Mouse (Mus musculus): ENCODE measurements around the gene Rbm47.

Rbm47 gene

GRCm38 (mm10) chr5:66070350-66070749, 102.6 kb downstream of the Rbm47 start:
- in situ Hi-C loops (cut with MboI; ENCODE audit: low sequenced_read_pairs): no loop called here

DNA sequence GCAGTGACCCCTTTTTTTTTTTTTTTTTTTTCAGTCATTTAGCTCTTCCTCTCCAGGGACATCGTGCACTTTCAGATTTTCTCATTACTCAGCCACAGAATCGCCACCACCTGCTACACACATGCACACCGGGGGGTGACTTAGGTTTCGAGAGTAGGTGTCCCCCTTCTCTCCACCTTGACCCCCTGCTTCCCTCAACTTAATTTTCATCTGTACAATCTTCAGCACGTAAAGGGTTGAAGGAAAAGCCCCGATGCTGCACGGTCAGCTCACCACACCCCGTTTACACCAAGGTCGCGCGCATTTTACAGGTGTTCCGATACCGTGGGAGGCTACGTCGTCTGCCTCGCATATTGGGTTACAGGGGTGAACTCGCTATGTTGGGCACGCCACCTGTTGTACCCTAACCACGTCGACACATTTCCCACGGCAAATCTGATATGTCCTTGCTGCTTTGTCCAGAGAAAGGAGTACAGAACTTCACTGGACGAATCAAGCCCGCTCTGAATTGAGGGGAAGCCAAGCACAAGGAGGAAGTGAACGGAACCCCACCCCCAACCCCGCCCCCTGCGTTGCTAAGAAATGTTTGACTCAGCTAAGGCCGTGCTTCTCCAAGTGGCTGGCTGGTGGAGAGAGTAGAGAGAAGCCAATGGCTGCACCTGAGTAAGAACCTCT, 103.3 kb downstream of the Rbm47 start:
- in situ Hi-C loops (cut with MboI; ENCODE audit: low sequenced_read_pairs): no loop called here

DNA sequence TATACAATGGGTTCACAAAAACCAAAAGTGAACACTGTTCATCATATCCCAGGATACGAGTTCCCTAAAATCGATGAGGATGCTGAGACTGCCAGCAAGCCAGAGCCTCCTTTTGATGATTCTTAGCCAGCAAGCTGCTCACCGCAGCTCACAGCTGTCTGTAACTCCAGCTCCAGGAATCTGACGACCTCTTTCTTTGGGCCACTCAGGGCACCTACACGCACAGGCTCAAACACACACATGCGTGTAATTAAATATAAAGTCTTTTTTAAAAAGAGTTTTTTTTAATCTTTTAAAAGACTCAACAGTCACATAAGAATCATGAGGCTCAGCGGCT, 103.8 kb downstream of the Rbm47 start:
- in situ Hi-C loops (cut with MboI; ENCODE audit: low sequenced_read_pairs): no loop called here

DNA sequence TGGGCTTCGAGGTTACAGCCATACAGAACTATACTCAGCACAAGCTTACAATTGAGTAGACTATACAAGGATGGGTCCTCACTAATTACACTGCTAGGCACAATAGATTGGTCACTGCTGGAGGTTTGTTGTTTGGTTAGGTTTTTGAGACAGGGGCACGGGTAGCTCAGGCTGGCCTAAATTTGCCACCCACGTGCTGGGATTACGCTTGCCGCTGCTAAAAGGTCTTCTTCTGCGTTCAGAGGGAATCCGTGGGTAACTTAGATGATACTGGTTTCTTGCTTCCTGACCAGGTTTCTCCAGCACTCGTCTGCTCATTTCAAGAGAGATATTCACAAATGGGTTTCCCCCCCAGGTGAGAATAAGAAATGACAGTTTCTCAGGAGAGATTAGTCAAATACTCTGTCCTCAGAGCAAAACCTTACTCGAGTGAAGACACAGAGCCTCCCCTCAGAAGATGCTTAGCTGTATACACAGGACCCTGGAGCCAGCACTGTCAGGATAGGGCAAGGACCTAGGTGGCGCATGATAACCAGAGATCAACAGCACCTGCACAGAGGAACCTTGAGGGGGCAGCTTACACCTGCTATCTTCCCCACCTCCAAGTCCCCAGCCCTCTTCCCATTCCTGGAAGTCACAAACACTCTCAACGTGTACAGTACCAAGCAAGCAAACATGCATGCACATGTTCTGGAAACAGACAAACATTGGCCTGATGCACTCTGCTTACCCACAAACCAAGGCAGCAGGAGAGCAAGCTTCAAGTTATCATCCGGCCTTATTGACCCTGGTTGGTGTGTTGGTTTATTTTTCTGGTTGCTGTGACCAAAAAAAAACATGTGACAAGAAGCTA, 104.6 kb downstream of the Rbm47 start:
- in situ Hi-C loops (cut with MboI; ENCODE audit: low sequenced_read_pairs): no loop called here

DNA sequence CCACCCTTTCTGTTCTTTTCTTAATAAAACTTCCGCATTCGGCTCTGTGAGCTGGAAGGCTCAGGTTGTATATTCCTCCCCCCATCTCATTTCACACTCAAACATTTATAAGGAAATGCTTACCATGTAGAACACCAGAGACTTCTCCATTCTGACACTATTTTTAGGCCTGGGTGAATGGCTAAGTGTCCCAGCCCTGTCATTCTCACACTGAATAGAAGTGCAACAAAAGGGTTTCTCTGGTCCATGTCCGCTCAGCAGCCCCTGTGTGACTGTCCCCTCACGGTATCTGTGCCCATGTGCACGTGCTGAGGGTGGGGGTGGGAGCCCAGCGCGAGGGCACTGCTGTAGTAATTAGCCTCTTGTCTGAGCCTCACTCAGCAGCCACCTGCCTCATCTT, 105.7 kb downstream of the Rbm47 start:
- in situ Hi-C loops (cut with MboI; ENCODE audit: low sequenced_read_pairs): no loop called here

GRCm38 (mm10) chr5:66062930-66063220, 110.0 kb downstream of the Rbm47 start:
- in situ Hi-C loops (cut with MboI; ENCODE audit: low sequenced_read_pairs): no loop called here

DNA sequence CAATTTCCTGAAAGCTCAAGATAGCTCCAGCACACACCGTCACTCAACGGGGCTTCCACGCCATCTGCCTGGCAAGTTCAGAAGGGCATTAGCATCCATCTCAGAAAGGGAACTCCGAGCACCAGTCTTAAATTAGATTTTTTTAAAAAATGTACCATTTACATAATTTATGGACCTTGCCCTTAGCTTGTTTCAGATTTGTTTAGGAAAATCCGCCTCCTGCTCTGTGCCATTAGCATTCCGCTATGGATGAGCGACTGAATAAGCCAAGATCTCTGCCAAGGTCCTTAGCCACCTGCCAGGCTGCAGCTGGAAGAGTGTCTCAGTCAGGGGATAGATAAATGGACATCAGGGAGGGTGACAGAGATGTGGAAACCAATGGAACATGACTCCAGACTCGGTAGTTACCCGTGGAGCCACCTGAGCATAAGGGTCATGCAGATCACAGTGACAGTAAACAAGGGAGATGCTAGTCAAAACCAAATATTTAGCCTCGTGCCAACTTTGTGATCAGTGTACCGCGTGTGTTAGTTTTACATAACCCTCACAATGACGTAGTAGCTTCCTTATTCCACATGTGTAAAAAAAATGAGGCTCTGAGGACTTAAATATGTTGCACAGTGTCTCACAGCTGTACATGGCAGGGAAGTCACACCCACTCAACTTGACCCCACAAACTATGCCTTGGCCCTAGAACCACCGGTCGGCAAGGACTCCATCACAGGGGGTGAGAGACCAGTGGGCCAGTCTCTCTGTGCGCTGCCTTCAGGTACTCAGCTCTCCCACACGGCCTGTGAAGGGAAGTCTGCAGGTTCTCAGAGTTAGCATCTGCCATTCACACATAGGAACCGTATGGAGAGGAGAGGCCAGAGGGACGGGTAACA, 110.6 kb downstream of the Rbm47 start:
- in situ Hi-C loops (cut with MboI; ENCODE audit: low sequenced_read_pairs): no loop called here

DNA sequence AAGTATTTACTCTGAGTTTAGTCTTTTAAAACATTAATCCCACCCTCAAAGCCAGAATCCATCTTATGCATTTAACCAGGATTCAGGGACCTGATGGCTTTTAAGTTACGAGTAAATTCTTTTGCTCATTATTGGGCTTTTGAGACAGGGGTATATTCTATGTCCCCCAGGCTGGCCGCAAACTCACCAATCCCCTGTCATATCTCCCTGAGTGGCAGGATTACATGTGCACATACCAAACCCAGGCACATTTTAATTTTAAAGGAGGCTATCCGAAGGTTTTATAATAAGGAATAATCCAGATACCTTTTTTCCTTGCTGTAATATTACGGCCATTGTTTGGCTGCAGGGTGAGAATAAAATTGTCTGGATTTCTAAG, 111.3 kb downstream of the Rbm47 start:
- in situ Hi-C loops (cut with MboI; ENCODE audit: low sequenced_read_pairs): no loop called here

- in situ Hi-C loops (cut with MboI; ENCODE audit: low sequenced_read_pairs): no loop called here
Measured at GRCm38 (mm10) chr5:66058844-66059243, 114.1 kb downstream of the Rbm47 start.

DNA sequence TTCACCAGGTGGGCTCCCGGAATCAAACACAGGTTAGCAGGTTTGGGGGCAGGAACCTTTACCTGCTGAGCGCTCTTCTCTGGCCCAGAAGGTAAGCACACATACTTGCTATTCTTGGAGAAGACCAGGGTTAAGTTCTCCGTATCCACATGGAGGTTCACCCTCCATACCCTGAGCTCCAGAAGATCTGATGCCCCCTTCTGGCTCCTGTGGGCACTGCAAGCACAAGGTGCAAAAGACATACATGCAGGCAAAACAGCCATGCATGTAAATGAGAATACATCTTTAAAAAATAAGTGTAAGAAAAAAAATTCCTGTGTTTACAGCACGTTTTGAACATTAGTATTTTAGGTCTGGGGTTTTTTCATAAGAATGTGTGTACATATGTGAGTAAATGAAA, 116.2 kb downstream of the Rbm47 start:
- in situ Hi-C loops (cut with MboI; ENCODE audit: low sequenced_read_pairs): no loop called here

DNA sequence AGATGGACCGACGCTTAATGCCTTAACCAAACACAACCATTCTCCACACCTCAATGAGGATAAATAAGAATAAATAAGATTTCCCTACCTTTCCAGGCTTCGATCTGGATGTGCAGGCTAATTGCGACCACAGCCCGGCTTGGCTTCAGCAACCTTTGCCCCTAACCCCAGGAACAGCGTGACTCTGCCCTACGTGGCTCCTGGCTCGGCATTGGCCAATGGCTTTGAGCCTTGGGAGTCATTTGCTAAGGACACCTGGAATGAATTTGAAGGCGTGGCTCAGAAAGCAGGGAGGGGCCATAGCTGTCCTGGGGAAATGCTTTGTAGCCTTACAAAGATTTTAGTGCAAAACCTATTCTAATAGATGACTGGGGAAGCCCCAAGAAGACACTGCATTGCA, 118.5 kb downstream of the Rbm47 start:
- in situ Hi-C loops (cut with MboI; ENCODE audit: low sequenced_read_pairs): no loop called here

GRCm38 (mm10) chr5:66052777-66053548, 120.0 kb downstream of the Rbm47 start:
- in situ Hi-C loops (cut with MboI; ENCODE audit: low sequenced_read_pairs): no loop called here

GRCm38 (mm10) chr5:66050841-66051240, 122.1 kb downstream of the Rbm47 start:
- in situ Hi-C loops (cut with MboI; ENCODE audit: low sequenced_read_pairs): no loop called here

- in situ Hi-C loops (cut with MboI; ENCODE audit: low sequenced_read_pairs): no loop called here
Measured at GRCm38 (mm10) chr5:66046356-66046755, 126.6 kb downstream of the Rbm47 start.

- in situ Hi-C loops (cut with MboI; ENCODE audit: low sequenced_read_pairs): no loop called here
Measured at GRCm38 (mm10) chr5:66043897-66044296, 129.0 kb downstream of the Rbm47 start.

DNA sequence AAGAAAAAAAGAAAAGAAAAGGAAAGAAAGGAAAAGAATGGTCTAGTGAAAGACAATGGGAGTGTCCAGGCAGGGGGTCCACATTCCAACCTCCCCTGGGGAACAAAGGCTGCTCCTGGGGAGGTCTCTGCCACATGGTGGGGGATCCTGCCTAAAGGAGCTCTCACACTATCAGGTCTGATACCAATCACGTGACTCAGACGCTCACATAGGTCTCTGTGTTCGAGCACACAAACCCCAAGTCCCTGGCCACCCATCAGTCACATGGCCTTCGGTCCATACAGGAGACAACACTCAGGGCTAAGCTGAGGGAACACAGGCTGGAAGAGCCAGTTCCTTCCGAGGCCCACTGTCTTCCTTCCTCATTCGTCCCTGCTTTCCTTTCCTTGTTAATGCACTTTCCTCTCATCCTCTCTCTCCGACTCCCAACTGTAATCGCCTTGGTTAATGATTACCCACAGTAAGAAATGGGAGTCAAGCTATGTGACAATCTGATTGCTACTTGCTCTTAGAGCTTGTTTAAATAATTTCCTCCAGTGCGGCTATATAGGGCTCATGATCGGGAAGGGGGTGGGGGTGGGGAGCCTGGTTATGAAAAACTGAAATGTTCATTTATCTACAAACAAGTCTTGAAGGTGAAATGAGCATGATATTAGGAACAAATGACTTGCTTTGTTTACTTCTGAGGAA, 130.1 kb downstream of the Rbm47 start:
- in situ Hi-C loops (cut with MboI; ENCODE audit: low sequenced_read_pairs): no loop called here

GRCm38 (mm10) chr5:66040744-66041279, 132.1 kb downstream of the Rbm47 start:
- in situ Hi-C loops (cut with MboI; ENCODE audit: low sequenced_read_pairs): no loop called here

- in situ Hi-C loops (cut with MboI; ENCODE audit: low sequenced_read_pairs): no loop called here
Measured at GRCm38 (mm10) chr5:66039813-66040212, 133.1 kb downstream of the Rbm47 start.

GRCm38 (mm10) chr5:66037066-66037465, 135.9 kb downstream of the Rbm47 start:
- in situ Hi-C loops (cut with MboI; ENCODE audit: low sequenced_read_pairs): no loop called here

DNA sequence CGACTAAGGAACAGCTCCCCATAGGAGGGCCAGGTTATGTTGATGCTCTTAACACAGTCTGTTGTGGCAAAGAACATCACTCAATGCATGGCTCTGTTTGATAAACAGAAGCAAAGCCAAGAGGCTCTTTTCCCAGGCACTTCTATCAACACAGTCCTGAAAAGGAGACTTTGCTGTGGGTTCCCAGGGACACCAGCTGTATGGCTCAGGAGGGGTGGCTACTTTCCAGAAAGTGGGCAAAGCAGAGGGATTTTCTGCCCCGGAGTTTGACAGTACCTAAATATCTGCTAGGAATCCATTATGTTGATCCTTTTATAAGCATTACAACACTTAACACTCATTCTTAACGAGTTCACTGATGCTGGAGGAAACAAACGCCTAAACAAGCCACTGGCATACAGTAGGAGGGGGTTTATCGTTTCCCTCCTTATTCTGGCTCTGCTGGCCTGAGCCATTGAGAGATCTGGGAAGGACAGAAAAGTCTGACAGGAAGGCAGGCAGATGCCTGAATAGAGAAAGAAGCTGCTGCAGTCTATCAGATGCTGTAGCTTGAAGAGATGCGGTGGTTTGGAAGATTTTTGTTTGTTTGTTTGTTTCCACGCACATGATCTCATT, 136.4 kb downstream of the Rbm47 start:
- in situ Hi-C loops (cut with MboI; ENCODE audit: low sequenced_read_pairs): no loop called here
